Mouse (Mus musculus): ENCODE measurements around the gene Eef2.

Gene Eef2

DNA sequence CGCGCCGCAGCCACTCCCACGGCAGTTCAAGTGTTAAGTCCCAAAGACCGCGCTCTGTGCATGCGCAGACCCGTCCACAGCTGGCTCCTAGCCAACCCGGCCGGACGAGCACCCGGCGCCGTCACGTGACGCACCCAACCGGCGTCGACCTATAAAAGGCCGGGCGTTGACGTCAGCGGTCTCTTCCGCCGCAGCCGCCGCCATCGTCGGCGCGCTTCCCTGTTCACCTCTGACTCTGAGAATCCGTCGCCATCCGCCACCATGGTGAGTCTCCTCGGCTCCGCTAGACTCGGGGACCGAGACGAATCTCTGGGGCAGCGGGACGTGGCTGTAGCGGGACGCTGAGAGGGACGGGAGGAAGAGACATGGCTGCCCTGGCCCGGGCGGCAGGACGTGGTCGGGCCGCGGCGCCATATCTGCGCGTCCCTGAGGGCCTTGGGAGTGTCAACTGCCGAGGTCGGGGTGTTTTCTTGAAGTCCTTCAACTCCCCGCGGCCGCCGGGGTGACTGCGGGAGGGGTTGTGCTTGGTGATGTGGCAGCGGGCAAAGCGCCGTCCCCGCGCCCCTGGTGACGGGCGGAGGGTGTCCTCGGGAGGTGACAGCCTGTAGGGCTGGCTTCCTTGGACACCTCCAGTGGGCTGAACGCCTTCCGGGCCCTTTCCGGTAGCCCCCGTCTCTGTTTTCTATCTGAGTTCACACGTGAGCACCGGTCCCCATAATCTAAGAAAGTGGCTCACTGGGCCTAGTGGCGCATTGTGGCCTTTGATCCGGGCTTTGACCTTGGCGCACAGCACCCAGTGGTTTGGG, at the start of gene Eef2:
Eef2 (plus strand) TSS at position 166 of the 806 bp plus-strand sequence.
- DNase-seq (ENCODE audit: low read depth, low spot score) = peak; percentile 97

DNA sequence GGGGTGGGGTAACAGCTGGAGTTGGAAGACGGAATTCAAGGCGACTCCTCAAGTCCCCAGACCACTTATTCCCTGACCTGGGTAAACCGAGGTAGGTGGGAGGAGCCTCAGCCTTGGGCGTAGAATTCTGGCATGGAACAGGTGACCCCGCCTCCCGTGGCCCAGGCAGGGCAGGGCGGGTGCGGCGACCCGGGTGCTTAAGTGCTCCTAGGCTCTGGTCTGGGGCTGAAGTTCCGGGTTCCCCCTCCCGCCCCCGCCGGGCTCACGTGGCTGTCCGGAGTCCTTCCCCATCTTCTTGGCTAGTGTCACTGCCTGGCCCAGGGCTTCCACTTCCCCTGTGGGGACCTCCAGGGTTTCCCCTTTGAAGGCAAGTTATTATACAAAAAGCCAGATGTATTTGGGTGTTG, 42.2 kb upstream of the Eef2 start:
- no peak for DNase-seq (ENCODE audit: low read depth, low spot score)

DNA sequence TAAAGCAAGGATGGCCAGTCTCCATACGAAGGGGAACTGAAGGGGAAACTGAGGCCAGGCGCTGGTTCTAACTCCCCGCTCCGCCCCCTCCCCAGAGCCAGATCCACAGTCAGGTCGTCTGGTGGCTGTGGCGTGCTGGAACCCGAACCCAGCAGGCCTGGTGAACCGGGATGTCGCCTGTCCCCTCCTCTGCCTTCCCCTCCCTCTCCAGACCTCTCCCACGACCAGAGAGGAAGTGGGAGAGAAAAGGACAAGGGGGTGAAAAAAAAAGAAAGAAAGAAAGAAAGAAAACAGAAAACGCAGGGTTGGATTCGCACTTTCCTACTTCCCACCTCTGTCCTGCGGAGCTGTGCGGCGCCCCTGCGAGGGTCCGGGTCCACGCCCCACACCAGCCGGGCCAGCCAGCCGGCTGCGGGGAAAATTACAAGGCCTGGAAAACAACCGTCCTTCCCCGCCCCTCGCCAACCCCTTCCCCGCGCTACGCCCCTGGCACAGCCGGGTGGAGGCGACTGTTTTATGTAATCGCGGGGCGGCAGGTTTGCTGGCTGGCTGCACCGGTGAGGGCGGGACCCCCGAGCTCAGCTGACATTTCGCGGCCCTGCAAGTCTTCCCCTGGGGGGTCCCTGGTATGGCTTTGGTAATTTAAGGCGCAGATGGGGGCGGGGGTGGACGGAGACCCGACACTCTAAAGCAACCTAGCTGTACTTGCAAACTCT, 41.3 kb upstream of the Eef2 start, which contains the start of gene Zbtb7a:
Zbtb7a (plus strand) TSS at position 255 of the 716 bp plus-strand sequence.
- no peak for DNase-seq (ENCODE audit: low read depth, low spot score)

DNA sequence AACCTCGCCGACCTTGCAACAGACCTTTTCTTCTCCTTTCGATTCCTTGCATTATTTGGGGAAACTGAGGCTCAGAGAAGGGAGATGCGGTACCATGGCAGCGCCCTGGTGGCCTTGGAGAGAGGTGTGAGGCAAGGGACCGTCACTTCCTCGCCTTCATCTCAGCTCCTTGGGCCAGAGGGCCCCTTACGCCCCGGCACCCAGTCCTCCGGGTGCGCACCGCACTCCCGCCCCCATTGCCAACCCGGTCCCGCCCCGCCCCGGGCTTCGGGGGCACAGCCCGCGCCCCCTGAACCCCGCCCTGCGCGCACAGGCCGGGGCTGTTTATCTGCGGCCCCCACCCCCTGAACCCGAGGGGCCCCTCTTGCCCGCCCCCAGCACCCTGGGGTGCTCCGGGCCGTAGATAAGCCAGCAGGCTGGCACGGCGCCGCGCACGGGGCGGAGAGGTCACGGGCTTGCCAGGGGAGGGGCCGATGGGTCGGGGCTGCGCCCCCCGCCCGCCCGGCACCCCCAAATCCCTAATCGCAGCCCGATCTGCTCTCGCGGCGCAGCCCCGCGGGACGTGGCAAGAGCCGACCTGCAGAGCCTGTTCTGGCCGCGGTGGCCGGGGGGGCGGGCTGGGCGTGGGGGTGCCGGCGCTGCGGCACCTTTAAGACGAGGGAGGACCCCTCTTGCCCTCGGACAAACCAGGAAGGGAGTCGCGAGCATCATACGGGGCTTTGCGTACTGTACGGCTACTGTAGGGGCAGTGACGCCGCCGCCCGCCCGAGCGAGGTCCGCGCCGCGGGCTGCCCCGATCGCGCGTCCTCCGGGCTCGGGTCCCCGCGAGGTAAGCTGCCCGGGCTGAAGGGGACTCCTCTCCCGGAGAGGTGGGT, 40.4 kb upstream of the Eef2 start:
- peak; percentile 56 for DNase-seq (ENCODE audit: low read depth, low spot score)

DNA sequence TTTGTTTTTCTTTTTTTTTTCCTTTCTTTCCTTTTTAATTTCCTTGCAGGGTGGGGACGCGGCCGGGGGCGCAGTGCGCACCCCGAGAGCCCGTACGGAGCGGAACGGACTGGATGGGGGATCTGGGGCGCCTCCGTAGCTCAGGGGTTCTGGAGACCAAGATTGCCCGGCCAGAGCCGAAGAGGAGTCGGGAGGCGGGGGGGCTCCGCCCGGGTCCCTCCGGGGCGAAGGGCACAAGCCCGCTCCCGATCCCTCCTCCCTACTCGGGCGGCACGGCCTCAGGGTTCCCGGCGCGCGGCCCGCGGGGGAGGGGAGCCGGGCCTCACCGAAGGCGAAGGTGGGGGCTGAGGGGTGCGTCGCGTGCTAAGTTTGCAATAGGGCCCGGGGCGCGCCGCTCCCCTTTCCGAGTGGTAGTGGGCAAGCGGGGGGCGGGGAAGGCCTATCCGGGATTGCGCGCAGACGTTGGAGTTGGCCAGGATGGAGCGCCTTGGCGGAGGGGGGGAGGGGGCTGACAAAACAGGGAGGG, 39.7 kb upstream of the Eef2 start:
- DNase-seq (ENCODE audit: low read depth, low spot score) = peak; percentile 40

DNA sequence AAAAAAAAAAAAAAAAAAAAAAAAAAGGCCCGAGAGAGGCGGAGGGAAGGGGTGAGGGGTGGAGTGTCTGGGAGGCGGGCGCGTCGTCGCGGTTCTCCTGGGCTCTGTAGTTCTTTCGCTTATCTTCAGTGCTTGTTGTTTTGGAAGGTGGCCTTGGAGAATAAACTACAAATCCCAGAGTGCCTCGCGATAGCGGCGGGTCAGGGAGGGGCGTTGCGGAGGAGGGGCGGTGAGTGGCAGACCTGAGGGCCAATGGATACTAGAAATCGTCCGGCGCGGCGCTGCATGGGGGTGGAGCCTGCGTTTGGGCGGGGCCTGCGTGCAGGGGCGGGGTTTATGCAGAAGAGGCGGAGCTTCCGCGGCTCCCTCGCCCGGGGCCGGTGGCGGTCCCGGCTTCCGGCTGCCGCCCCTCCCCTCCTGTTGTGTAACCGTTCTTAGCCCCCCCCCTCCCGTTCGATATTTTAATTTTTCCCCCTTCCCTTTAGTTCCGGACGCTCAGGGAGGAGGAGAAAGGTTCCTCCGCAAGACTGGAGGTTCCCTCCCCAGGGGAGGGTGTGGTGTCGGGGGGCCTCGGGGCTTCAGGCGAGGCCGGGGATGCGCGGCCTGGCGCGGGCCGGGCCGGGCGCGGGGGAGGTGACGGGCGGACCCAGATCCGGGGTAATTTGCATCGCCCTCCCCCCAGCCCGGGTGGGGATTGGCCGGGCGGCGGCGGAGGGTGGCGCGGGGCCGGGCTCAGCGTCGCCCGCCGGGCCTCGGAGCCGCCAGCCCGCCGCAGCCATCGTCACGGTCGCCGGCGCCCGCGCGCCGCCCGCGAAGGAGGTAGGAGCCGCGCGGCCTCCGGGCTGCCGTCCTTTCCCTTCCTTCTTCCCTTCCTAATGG, 38.9 kb upstream of the Eef2 start:
- DNase-seq (ENCODE audit: low read depth, low spot score) = peak; percentile 99

DNA sequence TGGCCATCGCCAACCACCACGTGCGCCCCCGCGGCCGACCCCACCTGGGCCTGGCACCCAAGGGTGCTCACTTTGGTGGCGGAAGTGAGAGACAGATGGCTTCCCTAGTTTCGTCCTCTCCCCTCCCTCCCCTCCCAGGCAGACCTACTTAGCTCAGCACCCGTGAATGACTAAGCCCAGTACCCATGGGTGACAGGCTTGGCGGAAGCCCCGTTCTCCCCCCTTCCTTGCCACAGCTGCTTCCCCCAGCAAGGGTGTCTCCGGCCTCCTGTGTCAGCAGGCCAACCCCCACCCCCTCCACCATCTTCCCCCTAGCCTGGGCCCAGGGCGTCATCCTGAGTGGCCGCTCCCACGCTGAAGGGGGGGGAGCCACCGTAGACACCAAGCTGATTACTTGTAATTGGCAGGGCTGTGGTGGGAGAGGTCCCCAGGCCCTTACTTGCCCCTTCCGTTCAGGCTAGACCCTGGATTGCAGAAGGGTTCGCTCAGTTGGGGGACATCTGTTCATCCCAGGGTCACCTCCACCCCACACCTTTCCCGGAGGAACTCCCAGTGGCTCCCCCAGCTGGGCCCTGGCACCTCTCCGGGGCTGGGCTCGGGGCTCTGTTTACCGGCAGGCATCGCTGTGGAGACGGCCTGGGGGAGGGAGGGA, 38.2 kb upstream of the Eef2 start:
- DNase-seq (ENCODE audit: low read depth, low spot score) = no peak

DNA sequence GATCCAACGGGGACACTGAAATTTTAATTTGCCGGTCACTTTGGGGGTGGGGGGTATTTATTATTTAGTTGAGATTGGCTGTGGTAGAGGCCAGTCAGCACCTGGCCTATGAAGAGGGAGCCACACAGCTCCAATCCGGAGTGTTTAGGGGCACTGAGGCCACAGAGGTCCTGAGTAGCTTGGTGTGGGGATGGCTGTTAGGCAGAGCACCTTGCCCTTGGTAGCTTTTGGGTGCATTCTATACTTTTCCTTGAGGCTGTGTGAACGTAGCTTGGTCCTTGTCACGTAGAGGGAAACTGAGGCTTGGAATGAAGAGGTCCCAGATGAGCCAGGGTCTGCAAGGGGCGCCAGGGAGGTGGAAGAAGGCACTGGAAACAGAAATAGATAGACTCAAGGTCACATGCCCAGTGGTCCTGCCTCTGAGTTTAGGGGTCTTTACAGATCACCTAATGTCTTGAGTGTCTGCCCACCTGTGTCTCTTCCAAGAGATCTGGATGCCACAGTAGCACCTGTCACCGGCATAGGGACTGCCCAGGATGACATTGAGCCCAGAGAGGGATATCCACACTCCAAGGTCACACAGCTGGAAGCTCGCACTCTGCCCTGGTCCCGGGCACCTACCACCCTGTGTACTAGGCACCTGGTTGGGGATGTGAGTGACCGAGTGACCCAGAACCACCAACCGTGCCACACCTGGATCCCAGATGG, 37.5 kb upstream of the Eef2 start:
- no peak for DNase-seq (ENCODE audit: low read depth, low spot score)

DNA sequence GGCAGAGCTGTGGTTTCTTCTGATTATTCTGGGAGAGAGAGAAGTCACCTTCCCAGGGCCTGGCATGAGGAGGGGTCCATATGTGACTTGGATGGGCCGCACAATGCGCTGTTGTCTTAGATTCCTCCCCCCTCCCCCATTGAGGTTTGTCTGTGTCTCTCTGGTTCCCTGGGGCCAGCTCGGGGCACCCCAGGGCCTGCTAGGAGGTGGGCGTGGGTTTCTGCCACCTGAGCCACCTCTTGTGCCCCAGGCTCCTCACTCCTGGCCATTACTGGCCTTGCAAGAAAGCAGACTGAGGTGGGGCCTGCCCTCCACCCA, 36.9 kb upstream of the Eef2 start:
- DNase-seq (ENCODE audit: low read depth, low spot score) = no peak

DNA sequence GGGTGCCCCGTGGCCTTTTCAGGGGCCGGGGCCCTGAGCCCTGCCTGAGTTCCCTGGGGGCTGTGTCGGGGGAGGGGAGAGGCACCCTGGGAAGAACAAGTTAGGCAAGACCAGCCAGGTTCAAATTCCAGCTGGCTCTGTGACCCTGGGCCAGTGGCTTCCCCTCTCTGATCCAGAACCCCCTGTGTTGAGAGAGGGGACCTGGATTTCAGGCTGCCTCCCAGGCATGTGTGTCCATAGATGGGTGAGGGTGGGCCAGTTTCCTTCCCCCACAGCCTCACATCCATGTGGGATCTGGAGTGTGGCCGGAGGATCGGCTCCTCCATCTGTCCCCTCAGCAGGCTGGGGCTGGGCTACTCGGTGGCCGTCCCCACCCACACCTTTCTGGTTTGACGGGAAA, 36.4 kb upstream of the Eef2 start:
- DNase-seq (ENCODE audit: low read depth, low spot score) = no peak

DNA sequence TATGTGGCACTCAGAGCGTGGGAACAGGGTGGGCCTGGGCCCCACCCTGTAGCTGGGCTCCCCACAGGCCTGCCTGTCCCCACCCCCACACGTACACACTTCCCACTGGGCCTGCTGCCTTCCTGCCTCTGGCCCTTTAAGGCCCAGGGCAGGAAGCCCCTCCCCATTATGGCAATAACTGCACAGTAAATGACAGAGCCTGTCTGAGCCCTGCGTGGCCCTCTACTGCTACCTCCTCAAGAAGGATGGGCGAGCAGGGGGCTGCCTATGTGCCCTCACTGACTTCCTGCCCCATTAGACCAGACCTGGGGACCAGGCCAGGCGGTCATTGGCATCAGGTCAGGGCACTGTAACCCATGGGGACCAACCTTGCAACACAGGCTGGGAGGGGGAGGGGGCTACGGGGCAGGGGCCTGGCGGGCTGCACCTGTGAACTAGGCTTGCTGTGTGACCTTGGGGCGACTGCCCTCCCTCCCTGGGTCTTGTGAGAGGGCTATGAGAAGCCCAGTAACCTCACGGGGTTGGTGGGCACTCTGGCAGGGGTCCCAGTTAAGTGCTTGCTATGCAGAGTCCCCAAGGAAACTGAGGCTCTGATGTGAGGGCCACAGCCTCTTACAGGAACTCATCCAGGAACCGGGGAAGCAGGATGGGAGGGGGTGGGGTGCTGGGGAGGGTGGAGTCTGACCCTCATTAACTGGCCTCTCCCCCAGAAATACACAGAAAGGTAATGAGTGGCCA, 35.5 kb upstream of the Eef2 start:
- DNase-seq (ENCODE audit: low read depth, low spot score) = no peak

DNA sequence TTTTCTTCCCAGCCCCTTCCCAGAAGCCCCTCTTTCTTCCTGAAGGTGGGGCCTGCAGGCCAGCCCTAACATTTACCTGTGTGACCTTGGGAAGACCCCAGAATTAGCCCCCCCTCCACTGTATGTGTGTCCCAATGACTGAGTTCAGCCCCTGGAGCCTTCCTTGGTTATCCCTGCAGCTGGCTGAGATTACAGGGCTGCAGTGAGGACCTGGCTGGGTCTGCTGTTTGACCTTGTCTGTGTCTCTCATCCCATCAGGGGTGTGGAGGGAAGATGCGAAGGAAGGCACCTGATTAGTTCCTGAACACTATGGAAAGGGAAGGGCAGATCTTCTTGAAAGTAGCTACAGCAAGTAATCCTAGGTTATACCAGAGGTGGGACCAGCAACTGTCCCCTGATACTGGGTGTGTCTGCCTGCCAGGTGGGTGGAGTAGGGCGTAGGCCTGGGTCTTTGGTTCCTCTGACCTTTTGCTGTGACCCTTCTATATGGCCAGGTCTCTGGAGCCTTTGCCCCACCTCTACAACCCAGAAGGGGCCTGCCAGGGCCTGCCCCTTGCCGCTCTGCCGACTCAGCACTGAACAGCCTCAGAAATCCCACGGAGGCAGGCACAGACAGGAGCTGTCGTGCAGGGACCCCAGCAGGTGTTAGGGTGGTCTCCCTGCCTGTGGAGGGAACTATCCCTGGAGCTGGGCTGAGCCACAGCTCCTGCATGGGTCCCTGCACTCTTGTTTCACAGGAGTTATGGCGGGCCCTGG, 34.8 kb upstream of the Eef2 start:
- no peak for DNase-seq (ENCODE audit: low read depth, low spot score)

DNA sequence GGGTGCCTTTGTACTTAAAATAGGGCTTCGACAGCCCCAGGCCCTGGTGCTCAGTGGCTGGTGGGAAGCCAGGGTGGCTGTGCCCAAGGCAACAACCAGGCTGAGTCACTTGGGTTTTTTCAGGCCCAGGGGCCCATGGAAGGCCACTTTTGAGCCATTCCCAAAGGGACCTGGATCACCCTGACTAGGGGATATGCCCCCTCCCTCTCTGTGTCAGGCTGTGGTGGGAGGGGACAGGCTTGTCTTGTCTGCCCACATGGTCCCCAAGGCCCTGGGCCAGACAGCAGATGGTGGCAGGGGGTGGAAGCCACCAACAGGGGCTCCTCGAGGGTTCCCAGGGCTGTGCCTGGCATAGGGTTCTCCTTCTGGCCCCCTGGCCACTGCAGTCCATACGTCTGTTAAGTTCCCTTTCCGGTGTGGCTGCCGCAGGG, 33.9 kb upstream of the Eef2 start:
- DNase-seq (ENCODE audit: low read depth, low spot score) = no peak

DNA sequence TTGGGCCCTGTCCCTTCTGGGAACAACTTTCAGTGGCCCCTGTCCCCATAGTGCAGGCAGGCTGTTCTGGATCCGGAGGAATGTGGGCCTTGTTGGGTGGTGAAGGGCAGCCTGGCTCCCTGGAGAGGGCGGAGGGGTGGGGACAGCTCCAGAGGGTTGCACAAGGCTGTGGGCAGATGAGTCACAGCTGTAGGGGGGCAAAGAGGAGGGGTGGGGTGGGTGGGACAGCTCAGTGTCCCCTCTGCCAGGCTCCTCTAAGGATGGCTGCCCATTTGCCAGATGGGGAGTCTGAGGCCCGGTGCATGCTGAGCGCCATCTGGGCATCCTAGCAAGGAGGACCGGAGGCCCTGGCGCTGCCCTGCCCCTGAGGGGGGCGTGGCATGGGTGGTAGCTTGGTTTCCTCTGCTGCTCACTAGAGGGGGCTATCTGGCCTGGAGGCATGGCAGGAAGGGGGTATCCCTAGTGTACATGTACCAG, 33.2 kb upstream of the Eef2 start:
- no peak for DNase-seq (ENCODE audit: low read depth, low spot score)

DNA sequence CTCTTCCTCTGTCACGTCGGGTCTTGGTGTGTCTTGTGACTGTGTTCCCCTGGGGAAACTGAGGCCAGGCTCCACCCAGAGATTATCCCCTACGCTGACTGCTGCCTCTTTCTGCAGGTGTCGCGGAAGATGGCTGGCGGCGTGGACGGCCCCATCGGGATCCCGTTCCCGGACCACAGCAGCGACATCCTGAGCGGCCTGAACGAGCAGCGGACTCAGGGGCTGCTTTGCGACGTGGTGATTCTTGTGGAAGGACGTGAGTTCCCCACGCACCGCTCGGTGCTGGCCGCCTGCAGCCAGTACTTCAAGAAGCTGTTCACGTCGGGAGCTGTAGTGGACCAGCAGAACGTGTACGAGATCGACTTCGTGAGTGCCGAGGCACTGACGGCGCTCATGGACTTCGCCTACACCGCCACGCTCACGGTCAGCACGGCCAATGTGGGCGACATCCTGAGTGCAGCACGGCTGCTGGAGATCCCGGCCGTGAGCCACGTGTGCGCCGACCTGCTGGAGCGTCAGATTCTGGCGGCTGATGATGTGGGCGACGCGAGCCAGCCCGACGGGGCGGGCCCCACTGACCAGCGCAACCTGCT, 32.5 kb upstream of the Eef2 start:
- no peak for DNase-seq (ENCODE audit: low read depth, low spot score)

DNA sequence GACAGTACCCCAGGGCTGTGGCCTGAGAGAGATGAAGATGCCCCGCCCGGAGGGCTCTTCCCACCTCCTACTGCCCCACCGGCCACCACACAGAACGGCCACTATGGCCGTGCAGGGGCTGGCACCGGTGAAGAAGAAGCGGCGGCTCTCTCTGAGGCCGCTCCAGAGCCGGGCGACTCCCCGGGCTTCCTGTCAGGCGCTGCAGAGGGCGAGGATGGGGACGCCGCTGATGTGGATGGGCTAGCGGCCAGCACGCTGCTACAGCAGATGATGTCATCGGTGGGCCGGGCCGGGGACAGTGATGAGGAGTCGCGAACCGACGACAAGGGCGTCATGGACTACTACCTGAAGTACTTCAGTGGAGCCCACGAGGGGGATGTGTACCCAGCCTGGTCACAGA, 31.8 kb upstream of the Eef2 start:
- no peak for DNase-seq (ENCODE audit: low read depth, low spot score)

DNA sequence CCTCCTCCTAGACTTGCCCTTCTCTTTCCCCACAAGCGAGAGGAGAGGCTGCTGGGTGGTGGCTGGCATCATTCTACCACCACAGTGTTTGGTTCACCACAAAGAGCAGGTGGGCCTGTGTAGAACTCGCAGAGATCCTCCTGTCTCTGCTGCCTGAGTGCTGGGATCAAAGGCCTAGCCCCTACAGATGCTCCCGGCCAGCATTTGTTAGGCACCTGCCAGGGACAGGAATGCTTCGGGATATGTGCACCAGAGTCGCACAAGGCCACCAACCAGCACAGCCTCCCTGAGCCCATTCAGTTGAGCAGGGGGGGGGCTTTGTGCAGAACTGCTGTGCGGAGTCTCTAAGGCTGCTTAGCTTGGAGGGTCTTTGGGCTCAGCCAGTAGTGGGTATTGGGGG, 31.1 kb upstream of the Eef2 start:
- no peak for DNase-seq (ENCODE audit: low read depth, low spot score)

DNA sequence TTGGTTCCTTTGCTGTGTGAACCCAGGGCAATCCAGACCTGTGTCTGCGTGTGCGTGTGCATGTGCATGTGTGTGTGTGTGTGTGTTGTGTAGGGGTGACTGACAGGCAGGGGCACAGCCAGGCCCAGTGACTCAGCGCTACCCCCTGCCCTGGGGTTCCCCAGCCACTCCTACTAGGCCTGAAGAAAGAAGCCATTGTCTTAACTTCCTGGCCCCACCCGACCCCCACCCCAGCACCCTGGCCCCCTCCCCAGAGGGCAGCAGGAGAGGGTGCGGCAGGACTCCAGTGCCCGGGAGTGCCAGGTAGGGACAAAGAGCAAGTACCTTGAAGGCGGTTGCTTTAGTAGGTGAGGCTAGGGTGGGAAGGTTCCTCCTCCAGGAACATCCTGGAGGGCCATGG, 30.7 kb upstream of the Eef2 start:
- DNase-seq (ENCODE audit: low read depth, low spot score) = no peak

Data from retina, adult 2 months (tissue).